Mouse (Mus musculus) left cerebral cortex, adult 9 months (tissue): ENCODE measurements around the gene Rgl1.
"Not testable (repeated sequence)": the region's sequence is repeated elsewhere in the genome, so short reads cannot be mapped to it uniquely, and the experiment has no call there.

ENCODE experiments used
- DNase-seq, 2 experiments: peaks; one replicate each; pipeline ENCODE4 v3.0.0; 2022; ENCODE audit warnings: low spot score in 2 of 2

Rgl1 gene

GRCm38 (mm10) chr1:152785446-152785845 lies 19.3 kb upstream of the Rgl1 start:
- DNase-seq: not testable (repeated sequence)

GRCm38 (mm10) chr1:152784620-152785019 lies 18.5 kb upstream of the Rgl1 start:
- no peak for DNase-seq

GRCm38 (mm10) chr1:152779071-152779737 lies 13.1 kb upstream of the Rgl1 start:
- peak in 1 of 2 experiments; percentile 74 for DNase-seq

GRCm38 (mm10) chr1:152774601-152775000 lies 8.4 kb upstream of the Rgl1 start:
- not testable (repeated sequence) for DNase-seq

GRCm38 (mm10) chr1:152771016-152771415 lies 4.9 kb upstream of the Rgl1 start:
- DNase-seq: no peak

GRCm38 (mm10) chr1:152767749-152768488 lies 1.8 kb upstream of the Rgl1 start:
- DNase-seq: peak; percentile 70 to 93

- DNase-seq: peak in 1 of 2 experiments; percentile 32
Observed at GRCm38 (mm10) chr1:152766804-152767748, 925 bp upstream of the Rgl1 start.

- DNase-seq: no peak
Observed at GRCm38 (mm10) chr1:152761791-152762190, 4.4 kb downstream of the Rgl1 start.

- DNase-seq: peak in 1 of 2 experiments; percentile 66
Observed at GRCm38 (mm10) chr1:152750312-152750965, 15.7 kb downstream of the Rgl1 start, which contains the start of gene Apobec4. Apobec4 (plus strand) TSS chr1:152750551.

GRCm38 (mm10) chr1:152749276-152749675 lies 16.9 kb downstream of the Rgl1 start:
- DNase-seq: no peak

- DNase-seq: peak in 1 of 2 experiments; percentile 87
Observed at GRCm38 (mm10) chr1:152746426-152746825, 19.7 kb downstream of the Rgl1 start.

GRCm38 (mm10) chr1:152743095-152743826 lies 22.9 kb downstream of the Rgl1 start:
- no peak for DNase-seq

- no peak for DNase-seq
Observed at GRCm38 (mm10) chr1:152739374-152739773, 26.8 kb downstream of the Rgl1 start.

- no peak for DNase-seq
Observed at GRCm38 (mm10) chr1:152738793-152739192, 27.4 kb downstream of the Rgl1 start.

- no peak for DNase-seq
Observed at GRCm38 (mm10) chr1:152727604-152728236, 38.4 kb downstream of the Rgl1 start.

- no peak for DNase-seq
Observed at GRCm38 (mm10) chr1:152726095-152726494, 40.1 kb downstream of the Rgl1 start.

- no peak for DNase-seq
Observed at GRCm38 (mm10) chr1:152724286-152724685, 41.9 kb downstream of the Rgl1 start.

- DNase-seq: no peak
Observed at GRCm38 (mm10) chr1:152721535-152722198, 44.5 kb downstream of the Rgl1 start.

- DNase-seq: no peak
Observed at GRCm38 (mm10) chr1:152720969-152721368, 45.2 kb downstream of the Rgl1 start.

GRCm38 (mm10) chr1:152718200-152718599 lies 48.0 kb downstream of the Rgl1 start:
- no peak for DNase-seq
